Mouse (Mus musculus): Measurements from ENCODE around the gene Tcp11l1.

DNA sequence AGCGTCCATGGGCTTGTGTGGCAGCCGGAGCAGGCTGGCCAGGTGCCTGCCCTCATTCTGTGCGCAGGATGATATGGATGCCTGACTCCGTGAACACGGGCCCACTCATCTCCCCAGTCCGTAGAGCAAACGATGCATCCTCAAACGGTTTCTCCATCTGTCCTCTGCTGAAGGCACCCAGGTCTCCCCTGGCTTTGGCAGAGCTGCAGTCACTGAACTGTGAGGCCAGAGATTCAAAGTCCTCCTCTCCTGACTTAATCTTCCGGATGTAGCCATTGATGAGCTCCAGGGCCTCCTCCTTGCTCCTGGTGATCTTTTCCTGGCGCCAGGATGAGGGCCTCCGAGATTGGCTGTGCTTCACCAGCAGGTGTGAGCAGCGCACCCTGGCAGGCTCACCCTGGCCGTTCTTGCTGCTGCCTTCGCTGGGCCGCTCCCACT is 2.3 kb upstream of the Tcp11l1 start:
- no peak for TF ChIP-seq CTCF (IDR thresholded peaks at IDR 0.05; ENCODE audit: extremely low read depth, insufficient read length, insufficient replicate concordance, low read depth, low read length)
- no peak for TF ChIP-seq POLR2A (IDR thresholded peaks at IDR 0.05; ENCODE audit: low read depth, low read length)

All from small intestine, adult 2 months (tissue).